Mouse (Mus musculus): ENCODE results near the gene Mob3c.

The Mob3c gene

DNA sequence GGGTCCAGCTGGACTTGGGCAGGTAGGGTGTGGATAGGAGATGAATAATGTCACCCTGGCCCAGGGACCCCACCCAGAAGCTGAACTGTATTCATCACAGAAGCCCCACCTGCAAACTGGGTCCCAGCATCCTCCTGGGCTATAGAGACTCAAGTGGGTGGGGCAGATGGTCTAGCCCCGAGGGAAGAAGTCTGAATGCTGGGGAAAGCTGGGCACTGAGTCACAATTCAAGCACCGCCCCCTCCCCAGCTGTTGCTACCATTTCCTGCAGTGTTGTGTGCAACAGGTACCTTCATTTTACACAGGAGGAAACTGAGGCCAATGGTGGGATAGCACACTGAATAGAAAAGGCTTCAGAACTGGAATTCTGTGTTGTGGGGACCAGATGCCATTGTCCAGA lies 4.1 kb downstream of the Mob3c start:
- no peak for DNase-seq (ENCODE audit: extremely low read depth, insufficient read length, low spot score)

DNA sequence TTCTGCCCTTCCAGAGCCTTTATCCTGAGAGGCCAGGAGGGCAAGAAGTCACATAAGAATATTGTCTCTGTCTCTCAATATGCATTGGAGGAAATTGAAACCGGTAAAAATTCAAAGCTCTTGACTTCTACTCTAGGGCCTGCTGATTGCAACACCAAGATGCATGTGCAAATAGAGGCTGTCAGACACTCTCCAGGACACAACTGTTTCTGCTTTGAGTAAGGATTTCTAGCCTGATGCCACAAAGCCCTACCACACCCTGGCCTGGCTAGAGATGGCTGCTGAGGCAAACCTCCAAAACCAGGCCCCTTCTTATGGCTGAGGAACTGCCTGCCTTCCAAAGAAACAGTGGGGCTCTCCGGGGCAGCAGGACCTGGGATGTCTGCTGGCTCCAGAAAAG lies 7.7 kb downstream of the Mob3c start:
- DNase-seq (ENCODE audit: extremely low read depth, insufficient read length, low spot score): no peak

- DNase-seq (ENCODE audit: extremely low read depth, insufficient read length, low spot score): no peak
These were observed 10.3 kb downstream of the Mob3c start for GRCm38 (mm10) chr4:115838196-115838595.

DNA sequence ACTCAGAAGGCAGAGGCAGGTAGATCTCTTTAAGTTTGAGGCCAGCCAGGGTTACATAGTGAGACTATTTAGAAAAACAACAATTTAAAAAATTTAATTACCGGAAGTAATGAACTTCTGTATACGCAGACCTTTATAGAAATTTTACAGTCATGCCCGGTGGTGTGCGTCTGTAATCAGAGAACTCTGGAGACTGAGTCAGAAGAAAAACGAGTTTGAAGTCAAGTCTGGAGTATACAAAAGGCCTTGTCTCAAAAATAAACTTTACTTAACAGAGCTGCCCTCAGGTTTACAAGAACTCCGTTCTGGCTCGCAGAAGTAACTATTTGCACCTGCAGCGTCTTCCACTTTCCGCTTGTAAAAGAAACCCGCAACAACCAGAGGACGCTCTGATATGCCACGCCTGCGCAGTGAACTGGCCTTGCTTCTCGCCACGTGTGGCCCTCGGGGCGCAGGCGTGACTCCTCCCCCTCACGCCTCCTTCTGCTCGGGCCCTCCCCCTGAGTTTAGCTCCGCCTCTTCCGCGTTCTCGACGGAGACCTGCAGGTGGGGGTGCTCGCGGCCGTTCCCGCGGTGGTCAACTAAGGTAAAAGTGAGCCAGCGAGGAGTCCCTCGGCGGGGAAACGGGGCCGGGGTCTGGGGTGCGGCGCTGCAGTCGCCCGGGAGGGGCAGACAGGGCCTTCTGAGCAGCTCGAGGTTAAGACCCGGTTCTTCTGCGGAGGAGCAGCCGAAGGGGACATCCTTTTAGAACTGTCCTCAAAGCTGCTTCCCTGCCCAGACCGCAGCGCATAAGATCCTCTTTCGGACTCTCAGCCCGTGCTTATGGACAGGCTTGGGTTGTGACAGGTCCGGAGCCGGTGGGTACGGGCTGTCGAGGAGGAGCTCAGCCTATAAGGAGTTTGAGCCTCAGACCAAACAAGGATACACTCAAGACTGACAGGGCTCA lies 11.1 kb downstream of the Mob3c start, which contains the start of gene Mknk1:
TSS of gene Mknk1 (plus strand) at position 503 of the 946 bp plus-strand sequence.
- DNase-seq (ENCODE audit: extremely low read depth, insufficient read length, low spot score): peak; percentile 92

GRCm38 (mm10) chr4:115839956-115840355 lies 12.1 kb downstream of the Mob3c start:
- DNase-seq (ENCODE audit: extremely low read depth, insufficient read length, low spot score): no peak

DNA sequence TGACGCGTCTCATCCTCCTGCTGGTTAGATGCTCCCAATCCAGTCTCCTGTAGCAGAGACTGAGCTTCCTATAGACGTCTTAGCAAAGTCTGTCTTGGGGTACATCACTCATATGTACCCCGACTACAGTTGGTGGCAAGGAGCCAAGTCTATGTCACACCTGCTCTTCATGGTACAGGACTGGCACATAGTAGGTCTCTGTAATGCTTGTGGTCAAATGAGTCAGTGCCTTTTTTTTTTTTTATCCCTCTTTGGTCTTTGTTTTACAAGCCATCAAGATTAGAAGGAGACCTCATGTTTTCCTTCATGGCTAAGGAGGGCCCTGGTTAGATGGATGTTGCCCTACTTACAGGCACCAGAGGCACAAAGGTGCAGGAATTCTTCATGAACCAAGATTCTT lies 12.9 kb downstream of the Mob3c start:
- DNase-seq (ENCODE audit: extremely low read depth, insufficient read length, low spot score): no peak

DNA sequence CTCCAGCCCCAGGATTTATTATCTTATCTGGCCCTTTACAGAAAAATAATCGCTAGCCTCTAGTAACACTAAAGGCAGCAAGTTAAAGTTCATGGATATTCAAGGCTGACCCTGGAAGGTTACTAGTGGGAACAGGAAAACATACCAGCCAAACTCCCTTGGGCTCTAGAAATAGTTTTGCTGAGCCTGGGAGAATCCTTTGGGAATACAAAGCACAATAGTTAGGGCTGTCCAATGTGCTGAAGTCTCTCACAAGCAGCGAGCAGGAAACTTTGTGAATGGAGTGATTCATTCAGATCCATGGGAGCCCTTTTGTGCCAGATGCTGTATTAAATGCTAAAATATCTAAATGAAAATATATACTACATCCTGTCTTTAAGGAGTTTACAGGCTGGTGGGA lies 18.8 kb downstream of the Mob3c start:
- DNase-seq (ENCODE audit: extremely low read depth, insufficient read length, low spot score): no peak

- no peak for DNase-seq (ENCODE audit: extremely low read depth, insufficient read length, low spot score)
These were observed 19.5 kb downstream of the Mob3c start for GRCm38 (mm10) chr4:115847377-115847776.

GRCm38 (mm10) chr4:115848083-115848482 lies 20.2 kb downstream of the Mob3c start:
- no peak for DNase-seq (ENCODE audit: extremely low read depth, insufficient read length, low spot score)

GRCm38 (mm10) chr4:115848990-115849677 lies 21.2 kb downstream of the Mob3c start:
- DNase-seq (ENCODE audit: extremely low read depth, insufficient read length, low spot score): no peak

DNA sequence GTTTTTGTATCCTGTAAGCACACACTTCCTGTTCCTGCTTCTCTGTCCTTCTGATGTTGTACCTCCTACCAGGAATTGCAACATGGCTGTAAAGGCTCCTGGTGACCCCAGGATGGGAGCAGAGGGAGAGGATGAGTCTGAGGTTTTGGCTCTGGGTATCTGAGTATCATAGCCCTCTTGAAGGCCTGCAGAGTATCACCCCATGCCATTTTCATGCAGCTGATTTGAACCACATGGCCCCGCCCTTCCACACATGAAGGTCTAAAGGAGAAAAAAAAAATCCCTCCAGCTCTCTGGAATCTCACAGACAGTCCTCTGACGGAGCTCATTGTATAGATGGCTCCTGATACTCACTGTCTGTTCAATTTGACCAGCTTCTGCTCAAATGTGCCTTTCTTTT lies 22.2 kb downstream of the Mob3c start:
- DNase-seq (ENCODE audit: extremely low read depth, insufficient read length, low spot score): no peak

GRCm38 (mm10) chr4:115850631-115851030 lies 22.7 kb downstream of the Mob3c start:
- no peak for DNase-seq (ENCODE audit: extremely low read depth, insufficient read length, low spot score)

- DNase-seq (ENCODE audit: extremely low read depth, insufficient read length, low spot score): no peak
These were observed 23.7 kb downstream of the Mob3c start for GRCm38 (mm10) chr4:115851569-115851968.

DNA sequence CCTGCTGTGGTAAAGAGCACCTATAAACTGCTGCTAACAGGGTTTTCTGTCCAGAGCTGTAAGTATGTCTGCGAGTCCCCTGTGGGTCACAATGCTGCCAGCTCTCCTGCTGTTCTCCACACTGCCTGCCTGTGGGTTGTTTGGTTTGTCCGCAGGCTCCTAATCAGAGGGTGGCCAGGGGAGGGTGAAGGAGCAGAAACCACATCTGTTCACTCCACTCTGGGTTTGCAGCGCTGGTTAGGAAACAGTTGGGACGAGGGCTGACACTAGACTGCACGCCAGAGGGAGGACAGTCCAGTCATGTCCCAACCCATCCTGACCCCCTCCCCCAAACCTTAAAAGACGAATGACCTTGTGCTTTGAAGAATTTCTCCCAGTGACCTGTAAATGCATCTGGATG lies 27.2 kb downstream of the Mob3c start:
- DNase-seq (ENCODE audit: extremely low read depth, insufficient read length, low spot score): no peak

DNA sequence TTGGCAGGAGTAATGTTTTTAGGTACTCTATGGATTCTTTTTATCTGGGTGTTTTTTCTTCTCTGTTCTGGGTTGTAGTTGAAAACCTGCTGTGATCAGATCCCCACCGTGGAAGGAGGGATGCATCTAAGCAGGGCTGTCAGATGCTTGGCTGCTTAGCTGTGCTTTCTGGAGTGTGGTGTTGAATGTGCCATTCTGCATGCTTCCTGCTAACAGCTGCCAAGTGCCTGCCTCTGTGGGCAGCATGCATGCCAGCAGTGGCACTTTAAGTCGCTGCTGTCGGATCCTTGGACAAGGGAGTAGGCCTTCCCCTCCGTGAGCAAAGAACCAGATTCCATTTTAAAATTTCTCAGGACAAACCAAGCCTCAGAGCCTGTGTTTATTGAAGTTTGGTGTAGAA lies 27.7 kb downstream of the Mob3c start:
- DNase-seq (ENCODE audit: extremely low read depth, insufficient read length, low spot score): no peak

DNA sequence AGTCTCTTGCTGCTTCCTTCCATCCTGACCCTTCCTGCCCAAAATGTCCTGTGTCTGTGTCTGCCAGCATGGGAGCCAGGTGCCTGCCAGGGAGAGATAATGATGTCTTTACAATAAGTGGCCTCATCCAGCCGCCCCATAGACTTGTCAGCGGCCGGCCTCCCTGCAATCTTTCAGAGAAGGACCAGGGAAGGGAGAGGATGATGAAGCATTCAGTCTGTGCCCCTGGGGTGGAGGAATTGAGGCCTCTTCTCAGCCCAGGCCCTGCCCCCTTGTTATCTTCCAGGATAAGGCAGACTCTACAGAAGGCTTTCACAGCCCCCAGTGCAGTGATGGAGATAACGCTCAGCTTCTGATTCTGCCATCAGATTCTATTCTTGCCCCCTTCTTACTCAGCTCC lies 28.4 kb downstream of the Mob3c start:
- DNase-seq (ENCODE audit: extremely low read depth, insufficient read length, low spot score): no peak

DNA sequence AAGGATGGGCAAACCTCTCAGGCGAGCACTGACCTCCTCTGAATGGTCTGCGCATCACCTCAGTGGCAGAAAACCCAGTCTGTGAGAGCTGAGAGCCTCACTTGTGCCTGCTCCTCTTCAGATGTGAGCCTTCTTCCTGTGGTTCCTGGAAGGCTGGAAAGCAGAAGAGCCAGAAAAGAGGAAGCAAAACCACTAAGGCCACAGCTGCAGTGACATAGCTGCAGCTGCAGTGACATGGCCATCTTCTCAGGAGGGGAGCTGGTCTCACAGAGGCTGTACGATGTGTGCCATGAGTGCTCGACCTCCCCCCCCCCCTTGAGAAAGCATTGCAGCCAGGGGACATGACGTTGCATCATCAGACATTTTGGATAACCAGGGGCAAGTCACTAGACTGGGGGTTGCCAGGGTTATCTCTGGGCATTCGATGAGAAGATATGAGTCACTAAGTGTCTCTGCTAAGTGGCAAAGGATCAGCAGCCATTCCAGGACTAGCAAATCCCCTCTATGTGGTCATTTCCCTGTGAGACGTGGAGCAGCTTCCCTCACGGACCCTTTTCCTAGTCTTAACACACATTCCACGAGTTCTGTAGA lies 29.5 kb downstream of the Mob3c start:
- DNase-seq (ENCODE audit: extremely low read depth, insufficient read length, low spot score): no peak

DNA sequence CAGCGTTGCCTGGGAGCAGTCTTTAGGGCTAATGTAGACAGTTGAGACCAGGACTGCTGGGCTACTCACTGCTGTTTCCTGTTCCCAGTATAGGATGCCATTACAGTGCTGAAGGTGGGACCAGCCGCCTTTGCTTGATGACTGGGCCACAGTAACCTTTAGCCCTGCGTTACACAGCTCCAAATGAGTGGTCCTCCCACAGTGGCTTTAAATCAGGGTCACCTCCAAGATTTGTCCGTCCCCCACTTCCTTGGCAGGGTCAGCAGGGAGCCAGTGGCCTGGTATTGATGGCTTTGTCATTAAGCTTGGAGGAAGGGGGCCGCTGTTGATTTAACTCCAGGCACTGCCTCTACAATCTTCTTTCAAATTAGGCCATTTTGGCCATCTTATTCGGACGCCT lies 35.5 kb downstream of the Mob3c start:
- no peak for DNase-seq (ENCODE audit: extremely low read depth, insufficient read length, low spot score)

DNA sequence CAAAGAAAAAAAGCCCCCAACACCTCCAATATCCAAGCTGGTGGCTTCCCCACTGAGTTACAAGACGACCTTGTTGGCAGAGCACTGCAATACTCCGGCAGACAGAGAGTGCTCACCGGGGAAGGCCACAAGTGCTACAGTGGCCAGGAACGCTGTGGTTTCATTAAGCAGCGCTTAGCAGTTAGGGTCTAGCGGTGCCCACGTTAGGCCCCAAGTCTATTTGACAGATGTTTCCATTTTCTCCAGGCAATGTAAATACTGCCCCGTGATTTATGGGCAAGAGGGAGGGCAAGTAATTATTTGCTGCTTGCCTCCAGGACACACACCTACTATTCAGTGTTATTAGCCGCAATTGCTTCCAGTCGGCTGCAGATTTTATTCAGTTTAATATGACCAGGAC lies 36.0 kb downstream of the Mob3c start:
- DNase-seq (ENCODE audit: extremely low read depth, insufficient read length, low spot score): no peak

- DNase-seq (ENCODE audit: extremely low read depth, insufficient read length, low spot score): no peak
These were observed 41.8 kb downstream of the Mob3c start for GRCm38 (mm10) chr4:115869512-115870210.

GRCm38 (mm10) chr4:115873231-115873630 lies 45.3 kb downstream of the Mob3c start:
- DNase-seq (ENCODE audit: extremely low read depth, insufficient read length, low spot score): no peak

All from 3134 (cell line).